Mouse (Mus musculus) heart, postnatal 4 days (tissue): ENCODE data around the gene Krt25. TPM values are rescaled to one million over a fixed set of nuclear protein-coding genes. Genes with fewer than 3 reads are reported as not detected.
A peak's percentile ranks its signal among the peaks of the same experiment; 100 is the strongest.

Experiments used
- DNase-seq: peaks from one replicate; pipeline ENCODE4 v3.0.0; 2021
- total RNA-seq, 2 experiments: library from RNA; stranded (reverse); gene quantifications; 2 replicates each; pipeline ENCODE4 v1.2.3; 2021

Gene Krt25
- total RNA-seq, 2 experiments from 2014 or later, result 0.14 to 0.31 TPM

GRCm38 (mm10) chr11:99275624-99276023, 47.1 kb downstream of the Krt25 start:
- DNase-seq, result no peak

DNA sequence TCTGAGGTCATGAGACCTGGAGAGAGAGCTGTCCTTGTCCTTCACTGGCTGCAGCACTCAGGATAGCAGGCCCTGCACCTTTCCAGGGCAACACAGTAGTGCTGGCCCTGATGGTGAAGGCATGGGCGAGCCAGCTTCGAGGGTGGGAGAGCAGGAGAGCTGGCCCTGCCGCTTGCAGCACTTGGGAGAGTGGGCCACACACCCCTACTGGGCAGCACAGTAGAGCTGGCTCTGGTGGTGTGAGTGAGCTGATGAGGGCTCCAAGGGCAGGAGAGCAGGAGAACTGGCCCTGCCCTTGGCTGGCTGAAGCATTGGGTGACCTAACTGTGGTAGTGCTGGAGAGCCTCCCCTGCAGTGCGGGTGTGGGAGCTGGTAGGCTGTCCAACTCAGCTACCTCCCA, 50.0 kb downstream of the Krt25 start:
- no peak for DNase-seq

- DNase-seq, result no peak
Measured at GRCm38 (mm10) chr11:99269192-99269591, 53.6 kb downstream of the Krt25 start.

DNA sequence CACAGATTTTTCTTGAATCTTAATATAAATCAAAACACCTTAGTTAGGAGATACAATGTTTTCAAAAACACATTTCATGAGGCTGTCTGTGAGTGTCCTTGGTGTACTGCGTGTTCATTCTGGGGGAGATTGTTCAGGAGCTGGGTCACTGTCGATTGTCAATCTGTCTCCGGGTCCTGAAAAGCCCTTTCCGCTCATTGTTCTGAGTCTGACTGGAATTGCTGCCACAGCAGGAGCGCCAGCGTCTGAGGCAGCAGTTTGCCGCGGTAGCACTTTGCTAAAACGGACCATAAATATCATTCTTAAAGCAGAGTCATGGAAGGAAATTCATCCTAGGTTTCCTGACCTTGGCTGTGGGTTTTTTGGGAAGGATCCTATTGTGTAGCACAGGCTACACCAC, 57.0 kb downstream of the Krt25 start:
- peak; percentile 29 for DNase-seq

Other genes starting within 250 kb of the Krt25 start
- under 1 TPM in 1 of 2 experiments, not detected in 1; 0.14 TPM for gene Tns4, start 233.6 kb downstream of the Krt25 start, total RNA-seq
- gene Ccr7, start 167.9 kb downstream of the Krt25 start, total RNA-seq, result under 1 TPM; 0.56 to 0.67 TPM
- 10 to 100 TPM; 92.8 to 99.8 TPM for gene Smarce1, start 91.9 kb downstream of the Krt25 start, total RNA-seq
- gene Krt222, start 78.9 kb downstream of the Krt25 start, total RNA-seq, result 1 to 10 TPM; 7.5 to 8.2 TPM
- gene Krt24, start 37.7 kb downstream of the Krt25 start, total RNA-seq, result not detected
- gene Krt26, start 15.0 kb upstream of the Krt25 start, total RNA-seq, result not detected
- gene Krt27, start 28.2 kb upstream of the Krt25 start, total RNA-seq, result not detected
- not detected for gene Krt28, start 52.0 kb upstream of the Krt25 start, total RNA-seq
- 1 to 10 TPM; 8.6 to 9.5 TPM for gene Krt10, start 66.4 kb upstream of the Krt25 start, total RNA-seq
- not detected for gene Krt12, start 99.3 kb upstream of the Krt25 start, total RNA-seq
- under 1 TPM; 0.21 to 0.79 TPM for gene Krt20, start 115.2 kb upstream of the Krt25 start, total RNA-seq
- gene Krt23, start 170.2 kb upstream of the Krt25 start, total RNA-seq, result not detected
- gene Krt39, start 198.4 kb upstream of the Krt25 start, total RNA-seq, result not detected
- not detected for gene Krt40, start 220.2 kb upstream of the Krt25 start, total RNA-seq
- not detected for gene Krtap3-3, start 227.9 kb upstream of the Krt25 start, total RNA-seq
- not detected for gene Krtap3-2, start 233.9 kb upstream of the Krt25 start, total RNA-seq
- not detected for gene Gm11939, start 236.5 kb upstream of the Krt25 start, total RNA-seq
- gene Krtap3-1, start 243.7 kb upstream of the Krt25 start, total RNA-seq, result not detected